In genomic region chr3:115996929-115997328, GRCm38 (mm10) we compare ENCODE assay signal across 23 mouse cellular contexts.
"Had no signal": no experiment of that assay in that cellular context is flagged by ENCODE, and none has a peak within 500 bp of the region (broad histone marks: within the 10 kb centered on the region; RNA-seq: fewer than 3 reads in every experiment).

No protein-coding gene starts in this region.

- DNase-seq: liver, postnatal 0 days; lung, adult 2 months; lung, postnatal 14 days; lung, postnatal 36 days; midbrain, embryonic 14.5 days; retina, postnatal 1 day; right cerebral cortex, adult 18-20 months; right cerebral cortex, postnatal 14 days; thymus, adult 2 months; thymus, postnatal 25 days; thymus, postnatal 4 days had no signal

- H3K4me1 ChIP-seq: lung, embryonic 15.5 days; midbrain, embryonic 10.5 days; midbrain, embryonic 12.5 days; neural tube, embryonic 13.5 days; neural tube, embryonic 15.5 days; stomach, embryonic 15.5 days had no signal

- H3K9ac ChIP-seq: liver, embryonic 15.5 days; liver, postnatal 0 days; lung, embryonic 15.5 days; midbrain, embryonic 12.5 days; neural tube, embryonic 13.5 days; neural tube, embryonic 15.5 days; stomach, embryonic 15.5 days had no signal

- H3K4me2 ChIP-seq: liver, embryonic 15.5 days; lung, embryonic 15.5 days; midbrain, embryonic 12.5 days; neural tube, embryonic 13.5 days; neural tube, embryonic 15.5 days; stomach, embryonic 15.5 days had no signal

- H3K27me3 ChIP-seq: liver, embryonic 15.5 days; lung, embryonic 15.5 days; midbrain, embryonic 12.5 days; neural tube, embryonic 13.5 days; neural tube, embryonic 15.5 days; stomach, embryonic 15.5 days had no signal

- H3K9me3 ChIP-seq: liver, embryonic 15.5 days; lung, embryonic 15.5 days; midbrain, embryonic 12.5 days; neural tube, embryonic 13.5 days; neural tube, embryonic 15.5 days; stomach, embryonic 15.5 days had no signal

- H3K27ac ChIP-seq: liver, embryonic 15.5 days; lung, embryonic 15.5 days; macrophage; midbrain, embryonic 10.5 days; midbrain, embryonic 12.5 days; neural tube, embryonic 13.5 days; neural tube, embryonic 15.5 days; stomach, embryonic 15.5 days; stomach, postnatal 0 days had no signal

- H3K4me3 ChIP-seq: liver, embryonic 15.5 days; lung, embryonic 15.5 days; midbrain, embryonic 10.5 days; midbrain, embryonic 12.5 days; myocyte; neural tube, embryonic 13.5 days; neural tube, embryonic 15.5 days; stomach, embryonic 15.5 days had no signal

- ATAC-seq: liver, postnatal 0 days; lung, postnatal 0 days; midbrain, embryonic 16.5 days had no signal
